Mouse (Mus musculus): ENCODE results near the gene Topaz1.

DNA sequence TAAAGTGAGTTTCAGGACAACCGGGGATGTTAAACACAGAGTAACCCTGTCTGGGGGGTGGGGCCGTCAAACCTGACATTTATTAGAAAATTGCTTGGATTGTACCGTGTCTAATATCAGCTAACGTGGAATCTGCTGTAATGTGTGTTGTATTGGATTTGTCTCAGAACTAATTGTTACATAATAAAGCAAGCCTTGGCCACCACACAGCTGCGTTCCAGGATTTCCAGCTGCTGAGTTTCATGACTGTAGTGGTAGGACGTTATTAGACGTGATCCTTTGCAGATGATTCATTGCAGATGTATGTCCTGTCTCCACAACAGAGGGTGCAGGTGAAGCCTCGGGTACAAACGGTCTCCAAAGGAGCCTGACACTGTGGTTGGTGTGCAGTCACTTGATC, 89.0 kb downstream of the Topaz1 start:
- no peak for TF ChIP-seq POLR2A (IDR thresholded peaks at IDR 0.05; ENCODE audit: low read depth, low read length)
- no peak for TF ChIP-seq ZC3H11A (IDR thresholded peaks at IDR 0.05; ENCODE audit: low read depth, low read length)
- TF ChIP-seq EP300 (IDR thresholded peaks at IDR 0.05; ENCODE audit: low read length): no peak
- no peak for TF ChIP-seq MEF2A (IDR thresholded peaks at IDR 0.05; ENCODE audit: borderline replicate concordance, low read depth, low read length)
- TF ChIP-seq CTCF (conservative IDR thresholded peaks at IDR 0.05 in 1 of 2, IDR thresholded peaks at IDR 0.05 in 1 of 2; ENCODE audit: low read depth in 2 of 2, low read length in 2 of 2): no peak
- no peak for TF ChIP-seq MAX (IDR thresholded peaks at IDR 0.05; ENCODE audit: low read length)
- TF ChIP-seq GABPA (IDR thresholded peaks at IDR 0.05; ENCODE audit: insufficient replicate concordance, low read depth, low read length): no peak
- no peak for TF ChIP-seq ETS1 (conservative IDR thresholded peaks at IDR 0.05; ENCODE audit: low read depth, low read length)
- TF ChIP-seq CHD2 (IDR thresholded peaks at IDR 0.05; ENCODE audit: low read length): no peak
- no peak for TF ChIP-seq SMC3 (IDR thresholded peaks at IDR 0.05; ENCODE audit: low read depth, low read length)
- TF ChIP-seq E2F4 (IDR thresholded peaks at IDR 0.05; ENCODE audit: insufficient replicate concordance, low read depth, low read length): no peak
- no peak for TF ChIP-seq ELF1 (IDR thresholded peaks at IDR 0.05; ENCODE audit: low read depth, low read length)
- TF ChIP-seq RAD21 (IDR thresholded peaks at IDR 0.05; ENCODE audit: low read depth, low read length): no peak

All from CH12.LX (cell line).